Mouse (Mus musculus): ENCODE measurements around the gene Mvb12b. TPM values are rescaled to one million over a fixed set of nuclear protein-coding genes. Genes with fewer than 3 reads are reported as not detected.

The Mvb12b gene
- polyA plus RNA-seq (2014; fragmentation: Nextera tagmentation; extraction: Ambion mirVana), result 36.6 and 38.1 TPM in 2 replicates

GRCm38 (mm10) chr2:33887328-33888099 is at the start of gene Mvb12b:
Mvb12b (minus strand) TSS chr2:33887946.
- peaks cover 17% of the 10 kb centered on the region for H3K4me1 ChIP-seq (ENCODE audit: control insufficient read depth, insufficient read depth, low read length)
- ATAC-seq (ENCODE audit: low FRiP score) (peak; percentile 82), DNase-seq (ENCODE audit: low spot score, missing footprints) (peak; percentile 96)
- no peaks in the 10 kb centered on the region for H3K27me3 ChIP-seq (ENCODE audit: control insufficient read depth, insufficient read depth, low read length)
- no peaks in the 10 kb centered on the region for H3K36me3 ChIP-seq (ENCODE audit: control insufficient read depth, insufficient read depth, low read length)
- H3K9ac ChIP-seq (ENCODE audit: low read length), result peak within 1 kb of the TSS; percentile 99
- H3K27ac ChIP-seq (ENCODE audit: low read depth, low read length), result peak within 1 kb of the TSS; percentile 93
- under 1% methylated on average over 35 of the region's 67 CpGs for WGBS
- peak within 1 kb of the TSS; percentile 95 for H3K4me2 ChIP-seq
- peak within 1 kb of the TSS; percentile 90 for H3K4me3 ChIP-seq (ENCODE audit: low read depth, low read length)
- H3K9me3 ChIP-seq (ENCODE audit: control insufficient read depth, low read length), result no peaks in the 10 kb centered on the region

- Histone ChIP-seq H3K27me3 (ENCODE audit: control insufficient read depth, insufficient read depth, low read length) (no peaks in the 10 kb centered on the region), H3K9me3 (ENCODE audit: control insufficient read depth, low read length) (no peaks in the 10 kb centered on the region), H3K4me3 (ENCODE audit: low read depth, low read length) (no peak overlapping the region), H3K4me2 (no peak overlapping the region), H3K27ac (ENCODE audit: low read depth, low read length) (no peak overlapping the region), H3K36me3 (ENCODE audit: control insufficient read depth, insufficient read depth, low read length) (no peaks in the 10 kb centered on the region), H3K9ac (ENCODE audit: low read length) (no peak overlapping the region), H3K4me1 (ENCODE audit: control insufficient read depth, insufficient read depth, low read length) (no peaks in the 10 kb centered on the region)
- ATAC-seq (ENCODE audit: low FRiP score), result no peak
- no peak for DNase-seq (ENCODE audit: low spot score, missing footprints)
- 59% methylated on average over 9 of the region's 9 CpGs for WGBS
Observed at GRCm38 (mm10) chr2:33935756-33936155, 48.0 kb upstream of the Mvb12b start.

GRCm38 (mm10) chr2:33933606-33934510 is 46.1 kb upstream of the Mvb12b start:
- no peak overlapping the region for H3K4me2 ChIP-seq
- ATAC-seq (ENCODE audit: low FRiP score) (no peak), DNase-seq (ENCODE audit: low spot score, missing footprints) (peak; percentile 85)
- no peaks in the 10 kb centered on the region for H3K36me3 ChIP-seq (ENCODE audit: control insufficient read depth, insufficient read depth, low read length)
- H3K4me3 ChIP-seq (ENCODE audit: low read depth, low read length), result no peak overlapping the region
- no peaks in the 10 kb centered on the region for H3K4me1 ChIP-seq (ENCODE audit: control insufficient read depth, insufficient read depth, low read length)
- 68% methylated on average over 10 of the region's 10 CpGs for WGBS
- H3K9ac ChIP-seq (ENCODE audit: low read length), result no peak overlapping the region
- H3K9me3 ChIP-seq (ENCODE audit: control insufficient read depth, low read length), result no peaks in the 10 kb centered on the region
- no peak overlapping the region for H3K27ac ChIP-seq (ENCODE audit: low read depth, low read length)
- H3K27me3 ChIP-seq (ENCODE audit: control insufficient read depth, insufficient read depth, low read length), result no peaks in the 10 kb centered on the region

- DNase-seq (ENCODE audit: low spot score, missing footprints), result no peak
Observed at GRCm38 (mm10) chr2:33931161-33931560, 43.4 kb upstream of the Mvb12b start.

GRCm38 (mm10) chr2:33925288-33925687 is 37.5 kb upstream of the Mvb12b start:
- WGBS, result 86% methylated on average over 5 of the region's 5 CpGs
- peak; percentile 56 for DNase-seq (ENCODE audit: low spot score, missing footprints)

More at GRCm38 (mm10) chr2:33931161-33931560, 43.4 kb upstream of the Mvb12b start:
- Histone ChIP-seq H3K27ac (ENCODE audit: low read depth, low read length) (no peak overlapping the region), H3K4me1 (ENCODE audit: control insufficient read depth, insufficient read depth, low read length) (no peaks in the 10 kb centered on the region), H3K4me3 (ENCODE audit: low read depth, low read length) (no peak overlapping the region), H3K9me3 (ENCODE audit: control insufficient read depth, low read length) (no peaks in the 10 kb centered on the region), H3K4me2 (no peak overlapping the region), H3K27me3 (ENCODE audit: control insufficient read depth, insufficient read depth, low read length) (no peaks in the 10 kb centered on the region), H3K36me3 (ENCODE audit: control insufficient read depth, insufficient read depth, low read length) (no peaks in the 10 kb centered on the region), H3K9ac (ENCODE audit: low read length) (no peak overlapping the region)
- 78% methylated on average over 5 of the region's 5 CpGs for WGBS
- ATAC-seq (ENCODE audit: low FRiP score), result no peak

GRCm38 (mm10) chr2:33923482-33923881 is 35.7 kb upstream of the Mvb12b start:
- Histone ChIP-seq H3K9ac (ENCODE audit: low read length) (no peak overlapping the region), H3K9me3 (ENCODE audit: control insufficient read depth, low read length) (no peaks in the 10 kb centered on the region), H3K27me3 (ENCODE audit: control insufficient read depth, insufficient read depth, low read length) (no peaks in the 10 kb centered on the region), H3K36me3 (ENCODE audit: control insufficient read depth, insufficient read depth, low read length) (no peaks in the 10 kb centered on the region), H3K4me2 (no peak overlapping the region), H3K27ac (ENCODE audit: low read depth, low read length) (no peak overlapping the region), H3K4me1 (ENCODE audit: control insufficient read depth, insufficient read depth, low read length) (no peaks in the 10 kb centered on the region; the same call in 1 of the 2 replicates), H3K4me3 (ENCODE audit: low read depth, low read length) (no peak overlapping the region)
- DNase-seq (ENCODE audit: low spot score, missing footprints) (no peak), ATAC-seq (ENCODE audit: low FRiP score) (no peak)
- 67% methylated on average over 5 of the region's 5 CpGs for WGBS

More at GRCm38 (mm10) chr2:33925288-33925687, 37.5 kb upstream of the Mvb12b start:
- H3K4me3 ChIP-seq (ENCODE audit: low read depth, low read length), result no peak overlapping the region
- H3K9ac ChIP-seq (ENCODE audit: low read length), result no peak overlapping the region
- no peaks in the 10 kb centered on the region for H3K4me1 ChIP-seq (ENCODE audit: control insufficient read depth, insufficient read depth, low read length)
- H3K36me3 ChIP-seq (ENCODE audit: control insufficient read depth, insufficient read depth, low read length), result no peaks in the 10 kb centered on the region
- H3K27ac ChIP-seq (ENCODE audit: low read depth, low read length), result no peak overlapping the region
- no peaks in the 10 kb centered on the region for H3K27me3 ChIP-seq (ENCODE audit: control insufficient read depth, insufficient read depth, low read length)
- H3K4me2 ChIP-seq, result no peak overlapping the region
- H3K9me3 ChIP-seq (ENCODE audit: control insufficient read depth, low read length), result no peaks in the 10 kb centered on the region
- ATAC-seq (ENCODE audit: low FRiP score), result no peak

GRCm38 (mm10) chr2:33922466-33922865 is 34.7 kb upstream of the Mvb12b start:
- 76% methylated on average over 2 of the region's 2 CpGs for WGBS
- no peak for ATAC-seq (ENCODE audit: low FRiP score)
- H3K9ac ChIP-seq (ENCODE audit: low read length), result no peak overlapping the region

GRCm38 (mm10) chr2:33919934-33920615 is 32.3 kb upstream of the Mvb12b start:
- H3K27me3 ChIP-seq (ENCODE audit: control insufficient read depth, insufficient read depth, low read length), result no peaks in the 10 kb centered on the region
- no peaks in the 10 kb centered on the region; the same call in 1 of the 2 replicates for H3K4me1 ChIP-seq (ENCODE audit: control insufficient read depth, insufficient read depth, low read length)
- no peaks in the 10 kb centered on the region for H3K9me3 ChIP-seq (ENCODE audit: control insufficient read depth, low read length)
- peak; percentile 88 for DNase-seq (ENCODE audit: low spot score, missing footprints)
- 18% methylated on average over 22 of the region's 22 CpGs for WGBS
- ATAC-seq (ENCODE audit: low FRiP score), result 0 out of 2 replicates have a peak, but pooled peaks have one; percentile 19
- no peaks in the 10 kb centered on the region for H3K36me3 ChIP-seq (ENCODE audit: control insufficient read depth, insufficient read depth, low read length)
- H3K9ac ChIP-seq (ENCODE audit: low read length), result peak overlapping the region; percentile 26
- H3K27ac ChIP-seq (ENCODE audit: low read depth, low read length), result no peak overlapping the region
- H3K4me3 ChIP-seq (ENCODE audit: low read depth, low read length), result no peak overlapping the region
- peak overlapping the region; percentile 10; the same call in 1 of the 2 replicates for H3K4me2 ChIP-seq

More at GRCm38 (mm10) chr2:33922466-33922865, 34.7 kb upstream of the Mvb12b start:
- no peak for DNase-seq (ENCODE audit: low spot score, missing footprints)
- Histone ChIP-seq H3K9me3 (ENCODE audit: control insufficient read depth, low read length) (no peaks in the 10 kb centered on the region), H3K27ac (ENCODE audit: low read depth, low read length) (no peak overlapping the region), H3K36me3 (ENCODE audit: control insufficient read depth, insufficient read depth, low read length) (no peaks in the 10 kb centered on the region), H3K4me1 (ENCODE audit: control insufficient read depth, insufficient read depth, low read length) (no peaks in the 10 kb centered on the region; the same call in 1 of the 2 replicates), H3K4me2 (no peak overlapping the region), H3K27me3 (ENCODE audit: control insufficient read depth, insufficient read depth, low read length) (no peaks in the 10 kb centered on the region), H3K4me3 (ENCODE audit: low read depth, low read length) (no peak overlapping the region)
